ENCODE assay signal across 8 mouse cellular contexts in genomic region chr16:96158511-96159080, GRCm38 (mm10). TPM values are rescaled to one million over a fixed set of nuclear protein-coding genes. Genes with fewer than 3 reads are reported as not detected.
A peak's percentile ranks its signal among the peaks of the same experiment; 100 is the strongest.
DNase-seq lines count a peak whose midpoint lies in the region; ATAC-seq and TF ChIP-seq lines count a peak whose summit lies in the region.

No protein-coding gene starts in this region.

- no peaks in the 10 kb centered on the region for H3K27me3 ChIP-seq in thymus, adult 2 months (ENCODE audit: control insufficient read depth, insufficient read depth, low read length)
- H3K27me3 ChIP-seq in limb, embryonic 11.5 days (ENCODE audit: control insufficient read depth, insufficient read depth, low read length), result no peaks in the 10 kb centered on the region
- H3K27me3 ChIP-seq in stomach, embryonic 15.5 days (replicated peaks), result no peaks in the 10 kb centered on the region

- no peak for TF ChIP-seq CTCF in thymus, adult 2 months (IDR thresholded peaks at IDR 0.05; ENCODE audit: borderline replicate concordance, control insufficient read depth, extremely low read depth, insufficient read depth, low read length, poor library complexity)

- no peak for ATAC-seq in limb, embryonic 11.5 days (ENCODE audit: insufficient number of reproducible peaks, low FRiP score, low TSS enrichment, low read depth)
- ATAC-seq in stomach, embryonic 15.5 days (ENCODE audit: insufficient read depth, low FRiP score, low read depth), result peak; percentile 11; the same call in 1 of the 2 replicates
- ATAC-seq in megakaryocyte progenitor cell, adult 5-6 weeks (replicated peaks; ENCODE audit: poor library complexity), result no peak

- H3K27ac ChIP-seq in thymus, adult 2 months (ENCODE audit: control insufficient read depth, insufficient read depth, low read length), result no peak overlapping the region
- H3K27ac ChIP-seq in limb, embryonic 11.5 days (replicated peaks; ENCODE audit: low read depth, low read length), result peak overlapping the region; percentile 78; the same call in 1 of the 2 replicates
- H3K27ac ChIP-seq in stomach, embryonic 15.5 days, result peak overlapping the region; percentile 33

- H3K36me3 ChIP-seq in thymus, adult 2 months (ENCODE audit: control insufficient read depth, insufficient read depth, low read length), result no peaks in the 10 kb centered on the region; the same call in 1 of the 2 replicates
- no peaks in the 10 kb centered on the region for H3K36me3 ChIP-seq in limb, embryonic 11.5 days (ENCODE audit: control insufficient read depth, insufficient read depth, low read length)
- H3K36me3 ChIP-seq in stomach, embryonic 15.5 days, result no peaks in the 10 kb centered on the region

- no peak for TF ChIP-seq POLR2A in thymus, adult 2 months (IDR thresholded peaks at IDR 0.05; ENCODE audit: control insufficient read depth, extremely low read depth, insufficient read depth, low read length, poor library complexity)

- peak overlapping the region; percentile 58 for H3K4me3 ChIP-seq in thymus, adult 2 months (ENCODE audit: control insufficient read depth, insufficient read depth, low read length)
- peak overlapping the region; percentile 45 for H3K4me3 ChIP-seq in limb, embryonic 11.5 days (ENCODE audit: low read depth, low read length)
- peak overlapping the region; percentile 50 for H3K4me3 ChIP-seq in stomach, embryonic 15.5 days (replicated peaks)

- H3K9me3 ChIP-seq in limb, embryonic 11.5 days (ENCODE audit: control insufficient read depth, low read length), result no peaks in the 10 kb centered on the region
- H3K9me3 ChIP-seq in stomach, embryonic 15.5 days, result no peaks in the 10 kb centered on the region

- no peak overlapping the region; the same call in 1 of the 2 replicates for H3K9ac ChIP-seq in limb, embryonic 11.5 days (ENCODE audit: low read length)
- peak overlapping the region; percentile 67 for H3K9ac ChIP-seq in stomach, embryonic 15.5 days

- intact Hi-C loops in left cerebral cortex, postnatal 36 days (cut with DNase I), result loop anchor here (5.0 to 10.0 kb wide), 2 partner anchors 34 to 114 kb away; partner anchors contain the start of gene Lca5l

- peaks cover 10% of the 10 kb centered on the region for H3K4me1 ChIP-seq in thymus, adult 2 months (replicated peaks; ENCODE audit: control insufficient read depth, insufficient read depth, low read length)
- H3K4me1 ChIP-seq in limb, embryonic 11.5 days (ENCODE audit: control insufficient read depth, insufficient read depth, low read length), result peaks cover 3% of the 10 kb centered on the region; the same call in 1 of the 2 replicates
- 0 out of 2 replicates have a peak, but pooled peaks cover 5% of the 10 kb centered on the region for H3K4me1 ChIP-seq in stomach, embryonic 15.5 days

- peak; percentile 38 to 42 for DNase-seq in cerebellum, postnatal 10 days
- DNase-seq in cerebellum, adult 11-12 months, result no peak
- DNase-seq in thymus, adult 2 months, result no peak
- DNase-seq in thymus, postnatal 36 days, result no peak
- peak; percentile 29 for DNase-seq in limb, embryonic 11.5 days (ENCODE audit: low spot score)
- no peak for DNase-seq in left cerebral cortex, postnatal 36 days (ENCODE audit: low spot score in 2 of 2)

- peak overlapping the region; percentile 89 for H3K4me2 ChIP-seq in limb, embryonic 11.5 days (ENCODE audit: low read depth, severe bottlenecking)
- H3K4me2 ChIP-seq in stomach, embryonic 15.5 days, result peak overlapping the region; percentile 88

- WGBS in thymus, adult 2 months, result 92% methylated on average over 12 of the region's 12 CpGs
- WGBS in limb, embryonic 11.5 days, result 66% methylated on average over 12 of the region's 12 CpGs
- WGBS in stomach, embryonic 15.5 days, result 55% methylated on average over 12 of the region's 12 CpGs

RNA-seq across cellular contexts. Expression of gene Wrb, which starts 13.4 kb away (rescaled TPM):
- polyA plus RNA-seq in thymus, adult 2 months (2012; rRNA removed), result 38.3 and 44.6 TPM in 2 replicates
- 74.0 and 75.7 TPM in 2 replicates for polyA plus RNA-seq in limb, embryonic 11.5 days (2014; fragmentation: Nextera tagmentation; extraction: Ambion mirVana)
- 60.0 and 65.5 TPM in 2 replicates for polyA plus RNA-seq in stomach, embryonic 15.5 days (2015; fragmentation: Nextera tagmentation; extraction: Ambion mirVana)
- 10.5 and 13.3 TPM in 2 replicates for total RNA-seq in megakaryocyte progenitor cell, adult 5-6 weeks (2015)
- 16.2 and 20.1 TPM in 2 replicates for total RNA-seq in megakaryocyte progenitor cell, adult 5-6 weeks (2017)
- 10 to 100 TPM; 67.9 to 69.4 TPM for total RNA-seq in left cerebral cortex, postnatal 36 days (2021)

RNA-seq across cellular contexts. Expression of gene Hmgn1, which starts 31.1 kb away (rescaled TPM):
- 28.5 and 31.4 TPM in 2 replicates for polyA plus RNA-seq in thymus, adult 2 months (2012; rRNA removed)
- 1,125 and 1,150 TPM in 2 replicates for polyA plus RNA-seq in limb, embryonic 11.5 days (2014; fragmentation: Nextera tagmentation; extraction: Ambion mirVana)
- 476 and 575 TPM in 2 replicates for polyA plus RNA-seq in stomach, embryonic 15.5 days (2015; fragmentation: Nextera tagmentation; extraction: Ambion mirVana)
- total RNA-seq in megakaryocyte progenitor cell, adult 5-6 weeks (2015), result 123 and 124 TPM in 2 replicates
- total RNA-seq in megakaryocyte progenitor cell, adult 5-6 weeks (2017), result 120 and 271 TPM in 2 replicates
- total RNA-seq in left cerebral cortex, postnatal 36 days (2021), result 10 to 100 TPM; 56.2 to 58.2 TPM

RNA-seq across cellular contexts. Expression of gene Lca5l, which starts 33.5 kb away (rescaled TPM):
- polyA plus RNA-seq in thymus, adult 2 months (2012; rRNA removed), result 0.18 and 0.34 TPM in 2 replicates
- 1.1 and 1.3 TPM in 2 replicates for polyA plus RNA-seq in limb, embryonic 11.5 days (2014; fragmentation: Nextera tagmentation; extraction: Ambion mirVana)
- polyA plus RNA-seq in stomach, embryonic 15.5 days (2015; fragmentation: Nextera tagmentation; extraction: Ambion mirVana), result 1.4 and 1.5 TPM in 2 replicates
- not detected in 2 replicates for total RNA-seq in megakaryocyte progenitor cell, adult 5-6 weeks (2015)
- 0.42 TPM in 1 of 2 replicates, not detected in the other for total RNA-seq in megakaryocyte progenitor cell, adult 5-6 weeks (2017)
- total RNA-seq in left cerebral cortex, postnatal 36 days (2021), result 1 to 10 TPM; 1.2 to 2.4 TPM

RNA-seq across cellular contexts. Expression of gene Sh3bgr, which starts 41.7 kb away (rescaled TPM):
- polyA plus RNA-seq in thymus, adult 2 months (2012; rRNA removed), result 0.43 and 8.9 TPM in 2 replicates
- 1.5 and 1.9 TPM in 2 replicates for polyA plus RNA-seq in limb, embryonic 11.5 days (2014; fragmentation: Nextera tagmentation; extraction: Ambion mirVana)
- polyA plus RNA-seq in stomach, embryonic 15.5 days (2015; fragmentation: Nextera tagmentation; extraction: Ambion mirVana), result 29.2 and 35.6 TPM in 2 replicates
- 0.78 TPM in 1 of 2 replicates, not detected in the other for total RNA-seq in megakaryocyte progenitor cell, adult 5-6 weeks (2015)
- not detected in 2 replicates for total RNA-seq in megakaryocyte progenitor cell, adult 5-6 weeks (2017)
- total RNA-seq in left cerebral cortex, postnatal 36 days (2021), result 1 to 10 TPM; 1.2 to 2.7 TPM

Comparison
In these comparisons a context has a peak if more than half of its experiments do, and no peak if none do; other contexts are left out.
1. DNase-seq: peak in cerebellum, postnatal 10 days (2 of 2) and limb, embryonic 11.5 days (single experiment); none in cerebellum, adult 11-12 months (single experiment), thymus, adult 2 months (single experiment), thymus, postnatal 36 days (0 of 2) and left cerebral cortex, postnatal 36 days (0 of 2).
2. RNA of gene Hmgn1, which starts 31.1 kb away (polyA plus RNA-seq): 1,125 to 1,150 TPM in limb, embryonic 11.5 days and 476 to 575 TPM in stomach, embryonic 15.5 days; 28.5 to 31.4 TPM in thymus, adult 2 months; every median in the first group is over 10 times any median in the second.
3. Peak in every context shown above with its lines, with median percentiles within 50 percentile points of each other: H3K4me3 ChIP-seq.